Mouse (Mus musculus): Measurements from ENCODE around the gene Gm14226. TPM values are rescaled to one million over a fixed set of nuclear protein-coding genes. Genes with fewer than 3 reads are reported as not detected.
"Not testable (repeated sequence)": the region's sequence is repeated elsewhere in the genome, so short reads cannot be mapped to it uniquely, and the experiment has no call there.

Gene Gm14226
- total RNA-seq, 2 experiments from 2014 or later, result 2.1 to 6.0 TPM

GRCm38 (mm10) chr2:155047452-155048178 is 29.5 kb downstream of the Gm14226 start:
- no peak for DNase-seq (ENCODE audit: low spot score in 2 of 2)

GRCm38 (mm10) chr2:155050108-155050503 is 32.0 kb downstream of the Gm14226 start:
- no peak for DNase-seq (ENCODE audit: low spot score in 2 of 2)

GRCm38 (mm10) chr2:155050504-155051236 is 32.6 kb downstream of the Gm14226 start:
- DNase-seq (ENCODE audit: low spot score in 2 of 2), result peak; percentile 94

DNA sequence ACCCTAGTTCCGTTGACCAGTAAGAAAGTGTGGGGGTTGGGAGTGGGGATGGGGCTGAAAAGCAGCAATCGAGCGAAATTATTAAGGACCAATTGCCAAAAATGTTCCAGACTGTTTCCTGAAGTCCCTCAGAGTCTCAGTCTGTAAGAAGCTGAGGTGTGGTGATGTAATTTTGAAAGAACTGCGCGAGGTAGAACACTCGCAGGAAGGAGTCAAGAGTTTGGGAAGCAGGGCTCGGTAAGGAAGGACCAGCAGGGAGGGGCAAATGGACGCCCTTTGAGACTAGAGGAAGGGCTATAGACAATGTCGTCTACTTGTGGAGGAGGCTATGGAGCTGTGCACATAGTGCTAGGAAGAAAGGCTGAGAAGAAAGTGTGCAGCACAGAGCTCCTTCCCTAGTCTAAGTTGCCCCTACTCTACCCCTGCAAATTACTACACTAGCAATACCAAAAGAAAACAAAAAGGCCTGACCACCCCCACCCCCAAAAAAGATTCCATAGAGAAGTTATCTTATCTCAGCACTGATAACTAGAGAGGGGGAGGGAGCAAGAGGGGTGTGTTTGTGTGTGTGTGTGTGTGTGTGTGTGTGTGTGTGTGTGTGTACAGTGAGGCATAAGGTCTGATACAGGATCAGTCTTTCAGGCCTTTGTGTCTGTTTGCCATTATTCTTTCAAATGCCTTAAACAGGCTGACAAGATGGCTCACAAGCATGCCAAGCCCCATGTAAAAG is 33.7 kb downstream of the Gm14226 start:
- DNase-seq (ENCODE audit: low spot score in 2 of 2), result no peak

GRCm38 (mm10) chr2:155052681-155053080 is 34.6 kb downstream of the Gm14226 start:
- DNase-seq (ENCODE audit: low spot score in 2 of 2), result no peak

- DNase-seq (ENCODE audit: low spot score in 2 of 2), result not testable (repeated sequence)
Measured at GRCm38 (mm10) chr2:155053512-155053911, 35.4 kb downstream of the Gm14226 start.

- no peak for DNase-seq (ENCODE audit: low spot score in 2 of 2)
Measured at GRCm38 (mm10) chr2:155054672-155055071, 36.6 kb downstream of the Gm14226 start.

GRCm38 (mm10) chr2:155056076-155056578 is 38.1 kb downstream of the Gm14226 start:
- DNase-seq (ENCODE audit: low spot score in 2 of 2), result no peak

- no peak for DNase-seq (ENCODE audit: low spot score in 2 of 2)
Measured at GRCm38 (mm10) chr2:155057361-155057760, 39.3 kb downstream of the Gm14226 start.

DNA sequence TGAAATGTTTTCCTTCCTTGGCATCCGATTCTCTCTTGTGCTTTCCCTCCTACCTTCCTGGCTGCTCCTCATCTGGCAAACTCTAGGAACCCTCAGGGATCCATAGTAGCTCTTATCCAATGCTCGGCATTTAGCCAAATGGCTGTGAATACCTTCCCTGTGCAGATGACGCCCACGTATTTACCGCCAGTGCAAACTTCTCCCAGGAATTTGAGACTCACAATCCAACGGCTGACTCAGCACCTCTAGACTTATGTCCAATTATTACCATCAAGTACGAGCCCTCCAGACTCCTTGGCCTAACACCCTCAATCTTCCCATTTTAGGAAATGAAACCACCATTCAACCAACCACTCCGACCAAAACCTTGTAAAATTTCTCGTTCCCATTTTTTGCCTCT is 53.0 kb downstream of the Gm14226 start:
- DNase-seq (ENCODE audit: low spot score in 2 of 2), result no peak

DNA sequence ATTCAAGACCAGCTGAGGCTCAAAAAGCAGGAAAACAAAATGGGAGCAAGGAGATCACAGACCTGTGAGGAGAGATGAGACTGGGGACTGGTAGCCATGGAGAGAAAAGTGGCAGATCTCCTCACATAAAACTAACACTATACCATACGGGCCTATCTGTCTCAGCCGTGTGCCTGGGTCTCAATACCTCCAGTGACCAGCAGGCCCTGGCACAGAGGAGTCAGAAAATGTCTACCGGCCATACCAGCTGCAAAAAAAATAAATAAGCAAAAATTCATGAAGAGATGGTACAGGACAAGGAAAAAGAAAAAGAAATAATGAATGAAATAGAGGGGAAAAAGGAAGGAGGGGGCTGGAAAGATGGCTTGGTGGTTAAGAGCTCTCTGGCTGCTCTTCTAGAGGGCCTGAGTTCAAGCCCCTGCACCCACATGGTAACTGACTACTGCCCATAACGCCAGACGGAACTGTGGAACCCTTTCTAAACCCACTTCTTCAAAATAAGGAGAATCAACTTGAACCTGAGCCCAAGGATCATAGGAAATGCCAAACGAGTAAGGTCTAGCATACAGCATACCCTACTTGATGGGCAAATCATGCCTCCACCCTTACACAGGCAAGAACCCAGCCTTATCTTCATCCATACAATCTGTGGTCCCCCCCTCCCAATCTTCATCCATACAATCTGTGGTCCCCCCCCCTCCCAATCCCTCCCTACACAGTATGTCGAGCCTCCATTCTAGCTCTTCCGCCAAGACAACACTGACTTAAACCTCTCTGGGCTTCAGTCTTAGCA is 54.5 kb downstream of the Gm14226 start:
- DNase-seq (ENCODE audit: low spot score in 2 of 2), result no peak

GRCm38 (mm10) chr2:155073347-155073746 is 55.3 kb downstream of the Gm14226 start:
- DNase-seq (ENCODE audit: low spot score in 2 of 2), result no peak

DNA sequence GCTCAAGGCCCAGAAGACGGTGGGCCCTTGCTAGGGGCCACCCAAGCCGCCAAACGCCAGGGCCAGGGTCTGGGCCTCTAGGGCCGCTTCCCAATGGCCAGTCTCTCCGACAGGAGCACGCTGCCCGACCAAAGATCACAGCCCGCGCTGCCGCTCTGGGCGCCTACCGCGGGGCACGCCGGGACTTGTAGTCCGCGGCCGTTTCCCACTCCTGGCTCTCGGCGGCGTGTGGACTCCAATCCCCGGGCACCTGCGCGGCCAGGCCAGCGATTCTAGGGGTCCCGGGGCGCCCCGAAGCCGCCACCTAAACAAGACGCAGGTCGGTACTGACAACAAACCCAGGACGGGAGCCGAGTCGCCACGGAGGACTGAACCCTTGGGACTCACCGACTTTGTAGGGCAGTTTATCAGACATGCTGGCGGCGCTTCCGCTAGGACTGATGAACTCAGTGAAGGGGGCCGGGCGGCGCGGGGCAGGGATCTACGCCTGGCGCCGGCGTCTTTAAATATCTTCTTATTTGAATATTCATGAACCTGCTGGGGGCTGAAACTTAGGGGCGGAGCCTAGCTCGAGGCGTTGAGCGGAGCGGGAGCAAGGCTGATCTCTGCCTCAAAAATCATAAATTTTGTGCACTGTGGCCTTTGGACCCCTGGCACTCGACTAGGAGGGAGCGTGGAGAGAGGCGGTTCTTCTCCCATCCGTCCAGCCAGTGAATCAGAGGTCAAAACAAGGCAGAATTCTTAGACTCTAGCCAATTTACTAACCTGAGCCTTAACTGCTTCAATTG is 56.1 kb downstream of the Gm14226 start, which contains the start of gene Ahcy:
TSS of gene Ahcy (minus strand) at position 520 of the 788 bp plus-strand sequence.
- DNase-seq (ENCODE audit: low spot score in 2 of 2), result peak; percentile 86 to 94

DNA sequence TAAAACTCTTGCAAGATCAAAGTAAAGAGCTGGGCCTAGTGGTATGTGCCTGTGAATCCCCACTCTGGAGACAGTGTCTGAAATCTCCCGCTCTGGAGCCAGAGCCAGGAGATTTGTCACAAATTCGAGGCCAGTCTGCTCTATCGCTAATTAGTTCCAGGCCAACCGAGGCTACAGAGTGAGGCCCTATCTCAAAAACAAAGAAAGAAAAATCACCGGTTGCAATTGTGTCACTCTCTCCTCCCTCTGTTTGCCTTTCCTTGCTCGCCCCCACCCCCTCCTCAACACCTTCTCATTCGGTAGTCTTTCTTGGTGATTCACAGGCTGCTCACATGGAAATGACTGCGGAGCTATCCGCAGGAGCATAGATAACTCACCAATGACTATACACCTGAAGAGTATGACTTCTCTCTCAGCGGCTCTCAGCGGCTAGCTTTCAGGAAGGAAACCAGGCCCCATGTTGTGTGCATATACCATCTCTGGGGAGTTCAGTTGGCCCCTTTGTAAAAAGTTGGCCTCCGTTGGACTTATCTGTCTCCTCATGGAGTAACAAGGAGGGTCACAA is 56.8 kb downstream of the Gm14226 start:
- DNase-seq (ENCODE audit: low spot score in 2 of 2), result no peak

GRCm38 (mm10) chr2:155075649-155076048 is 57.6 kb downstream of the Gm14226 start:
- DNase-seq (ENCODE audit: low spot score in 2 of 2), result no peak

Measured in adrenal gland, adult 18-20 months (tissue).